Mouse (Mus musculus) olfactory bulb, adult 2 months (tissue): Measurements from ENCODE around the gene Olfr556.

Experiments used
- CTCF ChIP-seq: fragments of 200-500 bp; IDR thresholded peaks from 2 replicates; pipeline ENCODE4 v1.5.1; 2012; ENCODE audit warnings: low read depth, mild to moderate bottlenecking, low read length, moderate library complexity; ENCODE audit not compliant: insufficient read depth
- POLR2A ChIP-seq: fragments of 200-500 bp; IDR thresholded peaks from 2 replicates; pipeline ENCODE4 v1.6.1; 2012; ENCODE audit warnings: mild to moderate bottlenecking, low read depth, low read length, moderate library complexity; ENCODE audit not compliant: insufficient read depth

DNA sequence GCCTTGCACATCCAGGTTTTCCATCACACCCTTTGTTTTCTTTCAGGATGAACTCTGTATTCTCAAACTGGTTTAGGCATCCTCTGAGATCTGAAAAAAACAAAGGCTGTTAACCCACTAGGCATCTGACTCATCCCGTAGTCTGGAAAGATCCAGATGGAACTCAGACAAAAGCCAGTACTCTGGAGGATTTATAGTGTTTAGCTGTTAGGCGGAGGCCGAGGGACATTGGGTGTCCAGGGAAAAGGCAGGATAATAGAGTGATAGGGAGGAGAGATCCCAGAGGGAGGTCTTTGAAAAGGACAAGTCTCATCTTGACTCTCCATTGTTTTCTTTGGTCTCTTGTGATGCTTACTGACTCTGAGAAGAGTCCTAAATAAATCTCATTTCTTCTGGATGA is at the start of gene Olfr556:
- TF ChIP-seq CTCF, result no peak
- no peak for TF ChIP-seq POLR2A
